Mouse (Mus musculus): ENCODE results near the gene Asb15. TPM values are rescaled to one million over a fixed set of nuclear protein-coding genes. Genes with fewer than 3 reads are reported as not detected.

Gene Asb15
- total RNA-seq (2015) (not detected in 2 replicates), total RNA-seq (2017) (not detected in 2 replicates)

DNA sequence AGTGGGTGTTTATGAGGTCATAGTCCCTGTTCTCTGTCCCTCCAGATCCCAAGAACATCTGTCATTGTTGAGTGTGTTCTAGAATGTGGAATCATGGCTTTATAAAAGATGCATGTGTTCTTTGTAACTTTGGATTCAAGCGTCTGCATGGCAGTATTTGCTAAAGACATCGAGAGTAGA is at the start of gene Asb15:
TSS of gene Asb15 (plus strand) at position 81 of the 180 bp plus-strand sequence.
- ATAC-seq (ENCODE audit: poor library complexity, severe bottlenecking): no peak

DNA sequence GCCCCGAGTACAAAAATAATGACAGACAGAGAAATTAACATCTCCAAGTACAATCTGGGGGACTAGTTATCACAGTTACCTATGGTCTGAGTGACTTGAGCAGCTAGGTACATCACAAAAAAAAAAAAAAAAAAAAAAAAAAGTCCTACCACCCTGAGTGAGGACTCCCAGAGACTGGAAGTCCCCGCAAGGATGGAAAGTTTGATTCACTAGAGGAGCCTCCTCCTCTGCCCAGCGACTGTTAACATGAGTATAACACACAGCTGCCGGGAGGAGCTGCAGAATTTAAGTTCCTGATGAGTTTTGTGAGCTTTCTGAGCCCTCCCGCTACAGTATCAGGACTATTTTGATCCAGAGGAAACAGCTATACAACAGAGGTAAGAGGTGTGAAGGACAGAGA is 41.4 kb upstream of the Asb15 start:
- no peak for ATAC-seq (ENCODE audit: poor library complexity, severe bottlenecking)

DNA sequence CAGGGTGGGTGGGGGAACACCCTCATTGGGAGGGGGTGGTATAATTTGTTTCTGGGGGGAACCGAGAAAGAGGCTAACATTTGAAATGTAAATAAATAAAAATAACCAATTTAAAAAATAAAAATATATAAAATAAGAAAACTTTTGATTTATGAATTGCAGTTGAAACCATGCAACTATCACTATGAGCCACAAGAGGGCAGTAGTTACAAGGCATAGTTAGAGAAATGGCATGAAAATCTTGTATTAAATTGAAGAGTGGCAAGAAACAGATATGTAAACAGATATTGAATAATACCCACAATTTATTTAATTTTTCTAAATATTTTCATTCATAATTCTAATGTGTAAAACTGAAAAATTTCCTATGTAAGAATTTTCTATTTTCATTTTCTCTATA is 37.6 kb upstream of the Asb15 start:
- ATAC-seq (ENCODE audit: poor library complexity, severe bottlenecking): no peak

DNA sequence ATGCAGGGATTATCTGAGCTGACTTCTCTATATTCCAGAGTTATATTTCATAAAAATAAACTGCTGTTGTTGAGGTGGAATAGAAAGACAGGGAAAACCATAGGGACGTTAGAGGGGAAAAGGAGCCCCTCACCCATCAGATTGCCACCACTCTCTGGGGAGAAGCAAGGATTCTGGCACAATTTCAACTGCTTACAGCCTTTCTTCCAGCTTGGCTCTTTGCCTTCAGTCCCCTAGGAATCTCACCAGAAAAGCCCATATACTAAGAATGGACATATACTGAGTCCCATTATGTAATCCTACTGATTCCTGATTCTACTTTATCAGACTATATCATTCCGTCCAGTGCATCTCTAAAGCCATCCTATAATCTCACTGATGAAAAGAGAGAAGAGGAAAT is 23.8 kb upstream of the Asb15 start:
- ATAC-seq (ENCODE audit: poor library complexity, severe bottlenecking): no peak

DNA sequence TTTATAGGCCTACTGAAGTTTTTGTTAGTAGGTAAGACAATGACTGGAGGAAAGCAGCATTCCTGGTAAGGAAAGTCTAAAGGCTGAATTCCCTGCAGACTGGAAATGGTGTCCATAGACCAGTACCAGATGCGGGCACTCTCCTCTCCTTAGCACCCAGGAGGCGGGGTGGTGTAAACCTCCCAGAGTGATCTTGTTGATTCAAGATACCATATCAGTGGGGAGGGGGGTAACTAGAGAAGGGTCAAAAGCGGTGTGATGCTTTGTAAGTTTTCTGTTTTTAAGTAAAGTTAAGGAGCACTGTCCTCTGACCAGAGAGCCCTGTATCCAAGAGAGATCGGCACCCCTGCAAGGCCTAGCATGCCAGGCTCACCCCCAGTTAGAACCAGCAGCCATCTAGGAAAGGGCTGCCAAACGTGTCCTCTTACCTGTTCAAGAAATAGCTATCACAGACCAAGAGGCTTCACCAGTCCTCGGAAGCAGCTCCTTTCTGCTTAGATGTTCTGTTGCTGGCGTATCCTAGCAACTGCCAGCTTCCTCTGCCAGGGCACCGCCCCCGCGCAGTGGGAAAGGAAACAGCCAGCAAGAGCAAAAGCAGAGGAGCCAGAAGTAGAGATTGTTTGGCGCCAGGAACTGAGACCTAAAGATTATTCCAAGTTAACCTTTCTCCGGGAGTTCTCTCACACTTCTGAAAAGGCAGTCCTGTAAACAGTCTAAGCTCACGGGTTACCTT is 13.2 kb upstream of the Asb15 start, which contains the start of gene Iqub:
TSS of gene Iqub (minus strand) at position 516 of the 733 bp plus-strand sequence.
- peak; percentile 43 for ATAC-seq (ENCODE audit: poor library complexity, severe bottlenecking)

DNA sequence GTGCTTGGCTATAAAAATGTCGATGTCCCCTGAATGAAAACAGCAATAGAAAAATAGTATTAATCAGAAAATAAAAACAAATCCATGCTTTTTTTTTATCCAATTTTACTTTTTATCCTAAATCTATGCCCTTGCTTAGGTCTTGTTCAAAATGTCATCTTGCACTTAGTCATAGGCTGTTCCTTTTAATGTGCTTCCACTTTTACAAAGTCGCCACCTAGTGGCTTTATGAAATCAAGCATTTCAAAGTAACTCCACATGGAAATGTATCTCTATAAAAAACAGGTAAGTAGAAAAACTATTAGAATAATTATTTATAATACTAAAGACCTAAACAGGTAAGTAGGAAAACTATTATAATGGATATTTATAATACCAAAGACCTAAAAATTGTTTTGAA is 11.7 kb upstream of the Asb15 start:
- ATAC-seq (ENCODE audit: poor library complexity, severe bottlenecking): 0 out of 2 replicates have a peak, but pooled peaks have one; percentile 63

DNA sequence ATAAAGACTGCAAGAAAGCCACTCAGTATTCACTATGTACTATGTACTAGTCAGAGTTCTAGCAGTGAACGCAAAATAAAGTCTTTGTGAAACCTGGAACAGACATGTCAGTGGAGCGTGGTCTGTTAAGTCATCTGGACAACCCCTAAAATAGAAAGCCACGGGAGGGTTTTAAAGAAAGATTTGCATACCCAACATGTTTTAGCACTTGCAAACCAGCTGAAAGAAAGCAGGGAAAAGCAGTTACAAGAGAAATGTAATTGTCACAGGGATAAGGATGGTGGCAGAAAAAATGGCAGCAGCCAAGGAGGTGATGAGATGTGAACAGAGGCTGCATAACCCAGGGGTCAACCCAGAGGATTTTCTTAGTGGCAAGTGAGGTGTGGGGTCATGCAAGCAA is 2.2 kb upstream of the Asb15 start:
- ATAC-seq (ENCODE audit: poor library complexity, severe bottlenecking): no peak

DNA sequence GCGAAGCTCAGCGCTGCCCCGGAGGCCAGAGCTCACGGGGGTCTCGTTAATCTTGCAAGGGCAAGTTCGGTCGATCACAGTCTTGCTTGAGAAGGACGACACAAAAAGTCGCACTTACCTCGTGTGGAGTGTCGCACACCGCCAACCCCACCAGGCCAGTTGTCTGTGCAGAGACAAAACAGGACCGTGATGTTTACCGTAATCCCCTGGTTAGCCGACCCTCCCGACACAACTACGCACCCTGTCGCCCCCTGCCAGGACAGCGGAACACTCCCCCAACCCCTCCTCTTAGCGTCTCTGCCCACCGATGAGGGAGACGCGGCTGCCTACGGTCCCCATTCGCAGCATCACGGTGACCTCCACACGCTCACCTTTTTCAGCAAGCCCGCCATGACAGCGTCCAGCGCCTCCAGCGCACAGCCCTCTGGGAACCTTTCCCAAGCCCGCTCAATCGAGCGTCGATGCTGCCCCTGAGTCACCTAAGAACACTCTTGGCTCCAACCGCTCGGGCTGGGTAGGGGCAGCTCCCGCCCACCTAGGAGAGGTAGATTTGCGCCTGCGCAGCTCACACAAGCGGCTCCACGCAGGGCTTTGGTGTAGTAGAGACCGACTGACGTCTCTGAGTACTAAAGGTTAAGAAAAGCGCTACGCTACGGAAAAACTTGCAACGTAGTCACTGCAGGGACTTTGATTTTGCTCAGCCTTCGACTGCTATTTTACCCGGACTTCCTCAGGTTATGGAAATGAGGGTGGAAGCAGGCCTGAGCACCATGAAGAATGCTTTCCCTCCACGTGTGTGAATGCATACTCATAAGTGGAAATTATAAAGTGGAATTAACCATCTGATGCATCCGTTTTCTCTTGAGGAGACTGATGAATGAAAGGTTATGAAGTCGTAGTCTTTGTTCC is 535 bp upstream of the Asb15 start, which contains the start of gene Ndufa5:
TSS of gene Ndufa5 (minus strand) at position 859 of the 909 bp plus-strand sequence.
- ATAC-seq (ENCODE audit: poor library complexity, severe bottlenecking): peak; percentile 95

DNA sequence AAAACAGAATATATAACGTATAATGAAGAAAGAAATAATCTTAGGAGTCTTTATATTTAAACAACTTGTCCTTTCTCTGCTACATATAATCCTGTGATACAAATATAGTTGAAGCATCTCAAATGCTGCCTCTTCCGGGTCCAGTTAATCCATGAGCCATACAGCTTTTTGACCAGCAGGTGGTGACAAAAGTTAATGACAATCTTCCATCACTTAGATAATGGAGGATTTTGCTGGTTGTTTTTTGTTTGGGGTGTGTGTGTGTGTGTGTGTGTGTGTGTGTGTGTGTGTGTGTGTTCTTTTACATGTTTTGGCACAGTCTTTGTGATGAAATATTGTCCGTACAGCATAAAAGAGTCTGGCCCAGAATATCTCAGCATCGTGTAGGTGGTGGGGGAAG is 2.2 kb downstream of the Asb15 start:
- peak; percentile 53 for ATAC-seq (ENCODE audit: poor library complexity, severe bottlenecking)

DNA sequence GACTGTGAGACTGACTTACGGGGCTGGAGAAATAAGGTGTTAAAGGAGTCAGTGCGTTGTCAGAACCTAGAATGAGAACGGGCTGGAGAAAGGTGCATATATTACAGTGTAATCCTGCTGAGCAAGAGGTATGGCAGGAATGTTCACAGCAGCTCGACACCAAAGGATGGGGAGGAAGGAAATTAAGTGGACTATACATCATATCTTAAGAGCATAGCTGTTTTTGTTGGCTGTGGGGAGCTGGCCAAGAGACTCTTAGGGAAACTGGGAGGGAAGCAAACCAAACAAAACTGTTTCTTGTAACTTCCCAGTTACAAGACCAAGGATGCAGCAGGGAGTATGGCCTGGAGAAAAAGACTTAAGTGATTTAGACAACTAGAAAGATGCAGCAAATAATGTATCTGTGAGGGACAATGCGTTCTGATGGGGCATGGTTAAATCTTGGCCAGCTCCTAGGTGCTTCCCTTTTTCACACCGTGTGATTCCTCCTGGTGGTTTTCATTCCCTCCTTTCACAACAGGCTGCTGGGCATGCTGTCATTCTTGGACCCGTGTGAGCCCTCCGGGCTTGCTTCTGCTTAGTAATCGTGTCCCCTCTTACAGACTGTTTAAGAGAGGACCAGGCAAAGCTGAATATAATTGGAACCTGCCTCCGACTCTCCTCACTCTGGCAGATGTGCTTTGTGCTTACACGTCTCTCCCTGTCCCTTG is 2.9 kb downstream of the Asb15 start:
- no peak for ATAC-seq (ENCODE audit: poor library complexity, severe bottlenecking)

DNA sequence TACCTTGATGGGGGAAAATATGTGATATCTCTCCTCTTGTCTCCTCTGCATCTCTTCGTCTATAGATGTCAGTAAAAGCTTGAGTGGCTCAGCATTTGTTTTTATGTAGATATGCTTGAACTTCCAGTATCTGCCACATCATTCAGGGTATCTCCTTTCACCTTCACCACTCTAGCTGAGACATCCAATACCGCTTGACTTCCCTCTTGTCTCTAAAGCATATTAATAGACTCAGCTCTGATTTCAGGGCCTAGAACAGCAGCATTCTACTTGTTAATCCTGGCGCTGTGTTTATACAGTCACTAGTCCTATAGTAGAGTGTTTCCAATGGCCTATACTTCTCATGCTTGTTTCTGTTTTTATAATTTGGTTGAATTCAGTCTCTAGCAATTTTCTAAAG is 4.9 kb downstream of the Asb15 start:
- ATAC-seq (ENCODE audit: poor library complexity, severe bottlenecking): no peak

DNA sequence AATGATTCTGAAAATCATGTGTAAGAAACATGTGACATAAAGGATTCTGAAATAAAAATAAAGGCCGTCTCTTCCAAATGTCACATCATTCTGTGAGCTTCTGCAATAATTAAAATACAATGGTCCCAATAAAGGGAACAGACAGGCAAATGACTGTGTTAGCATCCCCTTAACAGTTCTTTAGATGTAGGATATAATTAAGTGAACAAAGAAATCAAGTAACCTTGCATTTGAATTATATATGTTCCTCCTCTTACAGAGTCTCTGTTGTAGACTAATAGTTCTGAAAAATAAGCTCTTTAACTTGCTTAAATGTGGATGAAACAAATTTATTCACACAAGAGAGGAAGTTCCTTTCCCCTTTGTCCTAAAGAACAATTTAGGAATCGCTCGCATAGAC is 10.5 kb downstream of the Asb15 start:
- ATAC-seq (ENCODE audit: poor library complexity, severe bottlenecking): no peak

DNA sequence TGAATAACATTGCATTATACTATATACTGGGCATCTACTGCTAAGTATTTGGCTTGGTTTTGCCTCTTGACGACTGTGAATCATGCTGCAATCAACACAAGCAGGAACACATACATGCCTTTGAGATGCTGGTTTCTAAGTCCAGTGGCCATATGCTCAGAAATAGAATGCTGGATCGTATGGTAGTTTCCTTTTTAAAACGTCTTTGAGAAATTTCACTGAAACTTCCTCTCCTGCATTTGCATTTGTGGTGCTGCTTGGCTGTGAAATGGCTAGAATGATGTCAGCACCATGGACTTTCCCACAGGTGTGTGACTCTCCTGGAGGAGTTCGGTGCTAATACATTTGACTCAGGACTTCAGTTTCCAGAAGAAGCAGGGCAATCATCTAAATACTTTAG is 12.2 kb downstream of the Asb15 start:
- no peak for ATAC-seq (ENCODE audit: poor library complexity, severe bottlenecking)

DNA sequence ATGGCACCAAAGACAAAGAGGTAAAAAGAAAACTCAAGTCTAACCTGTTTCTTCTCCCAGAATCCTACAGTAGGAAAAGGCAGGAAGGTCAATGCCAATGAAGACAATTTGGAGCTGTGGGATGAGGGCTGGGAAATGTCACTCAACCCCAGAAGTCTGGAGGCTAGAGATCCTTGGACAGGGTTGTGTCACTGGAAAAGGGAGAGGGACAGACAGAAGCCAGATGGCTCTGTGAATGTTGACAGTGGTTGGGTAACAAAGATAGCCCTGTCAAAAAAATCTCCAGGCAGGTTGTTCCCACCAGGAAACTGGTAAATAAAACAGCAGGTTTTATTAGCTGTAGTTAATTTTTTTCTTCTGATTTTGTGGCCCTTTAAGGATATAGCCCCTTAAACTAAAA is 14.4 kb downstream of the Asb15 start:
- no peak for ATAC-seq (ENCODE audit: poor library complexity, severe bottlenecking)

DNA sequence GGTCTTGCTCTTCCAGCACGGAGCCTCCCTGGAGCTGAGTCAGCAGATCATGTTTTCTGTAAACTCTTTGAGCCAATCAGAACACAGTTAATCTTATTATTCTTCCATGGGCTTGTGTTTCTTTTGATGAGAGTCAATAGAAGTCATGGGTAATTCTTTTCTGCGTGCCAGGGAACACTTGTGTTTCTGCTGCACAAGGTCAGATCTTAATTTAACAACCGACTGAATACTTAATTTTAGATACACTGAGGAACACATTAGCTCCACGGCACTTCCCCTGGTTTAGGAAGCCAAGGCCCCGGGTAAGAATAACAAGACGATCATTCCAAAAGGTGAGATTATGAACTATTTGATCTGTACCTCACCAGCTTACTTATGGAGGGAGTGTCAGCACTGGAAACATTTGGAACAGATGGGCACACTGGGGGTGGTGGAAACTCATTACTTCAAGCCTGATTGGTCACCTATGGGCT is 15.2 kb downstream of the Asb15 start:
- ATAC-seq (ENCODE audit: poor library complexity, severe bottlenecking): no peak

DNA sequence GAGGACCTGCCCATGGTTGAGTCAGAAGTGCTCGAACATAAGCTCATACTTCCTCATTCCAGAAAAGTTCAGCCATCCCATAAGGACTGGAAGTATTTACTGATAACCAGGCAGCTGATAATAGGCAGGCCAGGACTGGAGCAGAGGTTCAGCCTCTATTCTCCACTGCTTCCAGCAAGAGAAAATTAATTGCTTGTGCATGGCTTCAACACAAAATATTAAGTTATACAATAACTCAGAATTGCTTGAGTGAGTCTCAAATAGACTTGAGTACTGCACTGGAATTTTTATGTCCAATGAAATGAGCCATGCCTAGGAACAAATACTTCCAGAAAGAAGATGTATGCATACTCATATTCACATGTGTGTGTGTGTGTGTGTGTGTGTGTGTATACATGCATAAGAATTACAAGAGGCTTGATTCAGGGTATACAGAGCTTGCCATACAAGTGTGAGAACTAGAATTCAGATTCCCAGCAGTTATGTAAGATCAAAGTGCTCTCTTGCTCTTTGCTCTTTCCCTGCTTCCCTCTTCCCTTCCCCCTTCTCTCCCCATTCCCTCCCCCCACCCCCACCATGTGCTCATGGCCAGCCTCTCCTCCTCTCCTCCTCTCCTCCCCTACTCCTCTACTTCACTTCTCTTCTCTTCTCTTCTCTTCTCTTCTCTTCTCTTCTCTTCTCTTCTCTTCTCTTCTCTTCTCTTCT is 18.9 kb downstream of the Asb15 start:
- ATAC-seq (ENCODE audit: poor library complexity, severe bottlenecking): no peak

DNA sequence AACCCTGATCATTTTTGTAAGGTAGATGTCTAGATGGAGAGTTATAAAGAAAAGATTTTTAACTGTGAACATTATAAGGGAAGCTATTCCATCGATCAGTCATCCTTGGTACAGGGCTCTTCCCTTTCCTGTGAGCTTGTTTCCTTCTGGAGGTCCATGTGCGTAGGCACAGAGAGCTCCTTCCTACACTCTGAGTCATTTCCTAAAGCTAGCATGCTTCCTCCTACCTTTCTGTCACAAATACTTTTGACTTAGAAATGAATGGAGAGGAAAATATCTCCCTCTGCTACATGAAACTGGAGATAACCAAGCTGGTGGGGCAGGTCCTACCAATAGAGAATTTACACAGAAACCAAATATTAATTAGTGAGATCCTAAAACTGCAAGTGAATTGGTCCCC is 21.9 kb downstream of the Asb15 start:
- ATAC-seq (ENCODE audit: poor library complexity, severe bottlenecking): no peak

DNA sequence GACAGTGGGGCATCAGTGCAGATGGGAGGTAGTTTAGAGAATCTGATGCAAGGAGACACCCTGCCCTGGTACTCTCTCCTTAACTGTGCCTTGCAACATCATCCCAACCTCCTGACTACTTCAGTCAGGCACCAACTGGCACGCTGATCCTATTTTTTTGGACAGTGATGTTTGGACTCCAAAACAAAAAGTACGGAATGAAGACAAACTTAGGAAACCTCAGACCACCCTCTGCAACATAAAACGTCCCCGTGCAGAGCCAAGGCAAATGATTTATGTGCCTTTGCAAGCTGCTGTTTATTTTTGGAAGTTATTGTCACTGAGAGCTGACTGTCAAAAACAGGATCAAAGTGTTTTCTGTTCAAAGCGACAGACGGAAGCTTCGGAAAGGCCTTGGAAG is 24.1 kb downstream of the Asb15 start:
- ATAC-seq (ENCODE audit: poor library complexity, severe bottlenecking): no peak

DNA sequence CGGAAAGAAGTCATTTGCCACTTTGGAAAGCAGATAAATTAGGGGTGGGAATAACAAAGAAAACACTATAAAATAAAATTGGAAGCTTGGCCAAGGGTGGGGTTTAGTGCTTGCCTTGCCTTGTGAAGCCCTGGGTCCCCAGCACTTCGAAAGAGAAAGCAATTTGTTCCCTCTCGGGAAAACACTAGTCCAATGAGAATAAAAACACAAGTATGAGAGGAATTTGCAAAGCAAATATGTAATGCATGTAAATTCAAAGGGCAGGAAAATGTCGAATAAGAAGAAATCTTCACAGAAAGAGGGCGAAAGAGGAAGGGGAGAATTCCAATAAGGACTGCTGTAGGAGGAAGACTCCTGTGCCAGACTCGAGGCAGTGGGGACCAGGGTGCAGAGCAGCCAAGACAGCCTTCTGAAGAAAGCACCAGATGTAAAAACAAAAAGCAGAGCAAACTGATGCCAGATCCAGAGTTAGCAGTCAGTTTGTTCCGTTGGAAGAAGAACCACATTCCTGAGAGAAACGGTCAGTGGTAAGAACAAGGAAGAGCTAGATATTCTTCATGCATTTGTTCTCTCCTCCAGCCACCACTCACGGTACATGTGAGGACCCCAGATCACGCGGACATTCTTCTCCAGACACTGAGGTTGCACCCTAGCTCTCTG is 26.6 kb downstream of the Asb15 start:
- no peak for ATAC-seq (ENCODE audit: poor library complexity, severe bottlenecking)

DNA sequence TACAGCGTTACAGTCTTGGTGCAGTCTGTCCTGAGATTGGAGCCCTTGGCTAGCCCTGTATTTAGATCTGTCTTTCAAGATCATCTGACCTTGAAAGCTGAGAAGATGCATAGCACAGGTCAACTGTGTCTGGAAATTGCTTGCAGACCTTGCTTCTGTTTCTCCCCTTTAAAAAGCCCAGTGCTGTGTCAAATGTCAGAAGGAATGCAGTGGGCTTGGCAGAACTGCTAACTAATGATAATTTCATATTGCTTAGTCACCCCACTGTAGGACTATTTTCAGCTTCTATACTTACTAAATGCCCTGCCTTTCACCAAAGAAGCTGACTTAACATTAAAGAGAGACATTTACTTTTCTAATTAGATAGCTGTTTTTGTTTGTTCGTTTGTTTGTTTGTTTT is 27.5 kb downstream of the Asb15 start:
- ATAC-seq (ENCODE audit: poor library complexity, severe bottlenecking): no peak
